8 mouse cellular contexts compared by ENCODE assay signal in the genomic region with DNA sequence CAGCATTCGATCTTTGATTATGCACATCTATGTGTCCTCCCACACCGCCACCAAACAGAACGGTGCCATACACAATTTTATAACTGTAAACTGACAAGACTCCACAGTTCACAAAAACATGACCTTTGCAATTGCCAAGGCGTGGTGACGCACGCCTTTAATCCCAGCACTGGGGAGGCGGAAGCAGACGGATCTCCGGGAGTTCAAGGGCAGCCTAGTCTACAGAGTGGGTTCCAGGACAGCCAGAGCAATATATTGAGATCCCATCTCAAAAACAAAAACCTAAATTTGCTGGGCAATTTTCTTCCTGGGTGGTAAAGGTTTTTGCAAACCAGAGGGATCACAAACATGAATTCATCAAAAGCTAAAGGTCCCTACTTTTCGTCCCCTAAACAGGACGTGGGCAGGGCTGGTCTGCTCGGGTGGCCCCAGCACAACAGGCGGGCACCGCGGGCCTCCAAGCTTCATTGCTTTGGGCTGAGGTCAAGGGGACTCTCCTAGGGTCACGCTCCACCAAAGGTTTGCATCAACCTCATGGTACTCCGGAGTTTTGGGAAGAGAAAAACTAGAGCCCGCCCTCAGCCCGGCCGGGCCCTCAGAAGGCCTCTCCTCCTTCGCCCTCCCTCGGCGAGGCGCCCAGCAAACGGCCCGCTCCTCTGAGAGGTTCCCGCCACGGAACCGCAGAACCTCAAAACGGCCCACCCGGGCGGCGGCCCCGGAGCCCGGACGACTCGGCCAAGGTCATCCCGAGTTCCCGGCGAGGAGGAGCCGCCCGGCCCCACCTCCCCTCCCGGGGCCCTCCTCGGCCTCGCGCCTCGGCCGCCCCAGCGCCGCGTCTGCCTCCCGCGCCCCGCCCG. TPM values are rescaled to one million over a fixed set of nuclear protein-coding genes. Genes with fewer than 3 reads are reported as not detected.
DNase-seq lines count a peak whose midpoint lies in the region; ATAC-seq and TF ChIP-seq lines count a peak whose summit lies in the region.

No protein-coding gene starts in this region.

- peak overlapping the region; percentile 62 for H3K4me2 ChIP-seq in embryonic facial prominence, embryonic 14.5 days (ENCODE audit: low read depth, low read length)
- H3K4me2 ChIP-seq in heart, embryonic 15.5 days, result peak overlapping the region; percentile 63
- peak overlapping the region; percentile 85 for H3K4me2 ChIP-seq in kidney, postnatal 0 days (ENCODE audit: low read length)
- peak overlapping the region; percentile 85 for H3K4me2 ChIP-seq in lung, embryonic 16.5 days (ENCODE audit: low read depth, low read length)

- H3K27ac ChIP-seq in embryonic facial prominence, embryonic 14.5 days (replicated peaks; ENCODE audit: low read depth, low read length), result peak overlapping the region; percentile 84
- peak overlapping the region; percentile 88 for H3K27ac ChIP-seq in heart, embryonic 15.5 days
- peak overlapping the region; percentile 83 for H3K27ac ChIP-seq in kidney, postnatal 0 days
- H3K27ac ChIP-seq in lung, embryonic 16.5 days (ENCODE audit: low read length), result peak overlapping the region; percentile 72

- peak overlapping the region; percentile 92 for H3K4me3 ChIP-seq in embryonic facial prominence, embryonic 14.5 days (ENCODE audit: low read depth, low read length)
- H3K4me3 ChIP-seq in heart, embryonic 15.5 days, result peak overlapping the region; percentile 95
- H3K4me3 ChIP-seq in kidney, postnatal 0 days (replicated peaks; ENCODE audit: low read depth, low read length), result peak overlapping the region; percentile 96
- peak overlapping the region; percentile 89 for H3K4me3 ChIP-seq in lung, embryonic 16.5 days (ENCODE audit: low read length)

- H3K27me3 ChIP-seq in embryonic facial prominence, embryonic 14.5 days (replicated peaks; ENCODE audit: control insufficient read depth, insufficient read depth, low read length), result no peaks in the 10 kb centered on the region
- no peaks in the 10 kb centered on the region for H3K27me3 ChIP-seq in heart, embryonic 15.5 days
- H3K27me3 ChIP-seq in kidney, postnatal 0 days (ENCODE audit: insufficient read depth, low read length), result no peaks in the 10 kb centered on the region
- no peaks in the 10 kb centered on the region for H3K27me3 ChIP-seq in lung, embryonic 16.5 days (ENCODE audit: control insufficient read depth, insufficient read depth, low read depth, low read length)

- H3K9me3 ChIP-seq in embryonic facial prominence, embryonic 14.5 days (ENCODE audit: control insufficient read depth, low read length), result no peaks in the 10 kb centered on the region
- no peaks in the 10 kb centered on the region for H3K9me3 ChIP-seq in heart, embryonic 15.5 days (replicated peaks)
- H3K9me3 ChIP-seq in kidney, postnatal 0 days (replicated peaks; ENCODE audit: low read length), result no peaks in the 10 kb centered on the region
- no peaks in the 10 kb centered on the region for H3K9me3 ChIP-seq in lung, embryonic 16.5 days (ENCODE audit: control insufficient read depth, low read length)

- H3K36me3 ChIP-seq in embryonic facial prominence, embryonic 14.5 days (ENCODE audit: control insufficient read depth, insufficient read depth, low read length), result peaks cover 28% of the 10 kb centered on the region
- peaks cover 20% of the 10 kb centered on the region for H3K36me3 ChIP-seq in heart, embryonic 15.5 days
- peaks cover 11% of the 10 kb centered on the region; the same call in 1 of the 2 replicates for H3K36me3 ChIP-seq in kidney, postnatal 0 days (ENCODE audit: insufficient read depth, low read length)
- H3K36me3 ChIP-seq in lung, embryonic 16.5 days (ENCODE audit: control insufficient read depth, insufficient read depth, low read length), result peaks cover 9% of the 10 kb centered on the region; the same call in 1 of the 2 replicates

- no peak for DNase-seq in cerebellum, adult 9-11 months
- peak; percentile 44 for DNase-seq in embryonic facial prominence, embryonic 14.5 days (ENCODE audit: low spot score)
- peak; percentile 61 for DNase-seq in kidney, postnatal 0 days (ENCODE audit: low spot score)
- DNase-seq in ovary, postnatal 10 days (ENCODE audit: low spot score), result peak; percentile 67

- H3K9ac ChIP-seq in embryonic facial prominence, embryonic 14.5 days (ENCODE audit: low read depth, low read length), result peak overlapping the region; percentile 96
- peak overlapping the region; percentile 95 for H3K9ac ChIP-seq in heart, embryonic 15.5 days
- H3K9ac ChIP-seq in kidney, postnatal 0 days (ENCODE audit: low read depth, low read length), result peak overlapping the region; percentile 97
- H3K9ac ChIP-seq in lung, embryonic 16.5 days (ENCODE audit: low read length), result peak overlapping the region; percentile 94

- peaks cover 9% of the 10 kb centered on the region for H3K4me1 ChIP-seq in embryonic facial prominence, embryonic 14.5 days (ENCODE audit: control insufficient read depth, insufficient read depth, low read length)
- H3K4me1 ChIP-seq in heart, embryonic 15.5 days (replicated peaks), result peaks cover 20% of the 10 kb centered on the region
- 0 out of 2 replicates have a peak, but pooled peaks cover 5% of the 10 kb centered on the region for H3K4me1 ChIP-seq in kidney, postnatal 0 days (replicated peaks; ENCODE audit: insufficient read depth, low read length)
- H3K4me1 ChIP-seq in lung, embryonic 16.5 days (replicated peaks; ENCODE audit: control insufficient read depth, insufficient read depth, low read length), result peaks cover 9% of the 10 kb centered on the region

- TF ChIP-seq CTCF in kidney, postnatal 0 days (IDR thresholded peaks at IDR 0.05; ENCODE audit: low read depth), result no peak

- WGBS in embryonic facial prominence, embryonic 14.5 days, result 5% methylated on average over 35 of the region's 55 CpGs
- 3% methylated on average over 52 of the region's 55 CpGs for WGBS in heart, embryonic 15.5 days
- WGBS in kidney, postnatal 0 days, result 3% methylated on average over 33 of the region's 55 CpGs
- 4% methylated on average over 43 of the region's 55 CpGs for WGBS in lung, embryonic 16.5 days

- peak; percentile 77 for ATAC-seq in cerebellum, adult (ENCODE audit: insufficient number of reproducible peaks, low FRiP score, low TSS enrichment)
- peak; percentile 52 for ATAC-seq in activated CD4-positive, CD25-positive, alpha-beta regulatory T cell, adult 4 months
- peak; percentile 85 for ATAC-seq in embryonic facial prominence, embryonic 14.5 days (ENCODE audit: low read depth)
- ATAC-seq in heart, embryonic 15.5 days (replicated peaks; ENCODE audit: insufficient number of reproducible peaks, insufficient read depth, low FRiP score, low read depth), result peak; percentile 82
- ATAC-seq in kidney, postnatal 0 days (replicated peaks; ENCODE audit: low FRiP score, low read depth), result peak; percentile 86
- peak; percentile 92 for ATAC-seq in lung, embryonic 16.5 days (ENCODE audit: low read depth)

RNA-seq across cellular contexts. Expression of gene Kansl3, which starts 0.6 kb away (rescaled TPM):
- polyA plus RNA-seq in activated CD4-positive, CD25-positive, alpha-beta regulatory T cell, adult 4 months (2017; shearing (Covaris generic)), result 10 to 100 TPM; 43.4 to 44.7 TPM
- 35.1 and 37.1 TPM in 2 replicates for polyA plus RNA-seq in embryonic facial prominence, embryonic 14.5 days (2014; fragmentation: Nextera tagmentation; extraction: Ambion mirVana)
- 39.4 and 44.2 TPM in 2 replicates for polyA plus RNA-seq in heart, embryonic 15.5 days (2015; fragmentation: Nextera tagmentation; extraction: Ambion mirVana)
- polyA plus RNA-seq in kidney, postnatal 0 days (2015; fragmentation: Nextera tagmentation; extraction: Ambion mirVana), result 30.0 and 32.3 TPM in 2 replicates
- polyA plus RNA-seq in lung, embryonic 16.5 days (2015; fragmentation: Nextera tagmentation; extraction: Ambion mirVana), result 40.8 and 42.9 TPM in 2 replicates

RNA-seq across cellular contexts. Expression of gene Fer1l5, which starts 3.8 kb away (rescaled TPM):
- under 1 TPM in 1 of 2 experiments, not detected in 1; 0.42 TPM for polyA plus RNA-seq in activated CD4-positive, CD25-positive, alpha-beta regulatory T cell, adult 4 months (2017; shearing (Covaris generic))
- polyA plus RNA-seq in embryonic facial prominence, embryonic 14.5 days (2014; fragmentation: Nextera tagmentation; extraction: Ambion mirVana), result 0.39 and 0.64 TPM in 2 replicates
- 0.67 and 0.81 TPM in 2 replicates for polyA plus RNA-seq in heart, embryonic 15.5 days (2015; fragmentation: Nextera tagmentation; extraction: Ambion mirVana)
- polyA plus RNA-seq in kidney, postnatal 0 days (2015; fragmentation: Nextera tagmentation; extraction: Ambion mirVana), result 0.28 and 0.47 TPM in 2 replicates
- polyA plus RNA-seq in lung, embryonic 16.5 days (2015; fragmentation: Nextera tagmentation; extraction: Ambion mirVana), result 0.88 and 1.1 TPM in 2 replicates
